Mouse (Mus musculus) olfactory bulb, adult 2 months (tissue): ENCODE results near the gene Tjp1.

ENCODE experiments used
- CTCF ChIP-seq: fragments of 200-500 bp; IDR thresholded peaks from 2 replicates; pipeline ENCODE4 v1.5.1; 2012; ENCODE audit warnings: low read depth, mild to moderate bottlenecking, low read length, moderate library complexity; ENCODE audit not compliant: insufficient read depth
- POLR2A ChIP-seq: fragments of 200-500 bp; IDR thresholded peaks from 2 replicates; pipeline ENCODE4 v1.6.1; 2012; ENCODE audit warnings: mild to moderate bottlenecking, low read depth, low read length, moderate library complexity; ENCODE audit not compliant: insufficient read depth

DNA sequence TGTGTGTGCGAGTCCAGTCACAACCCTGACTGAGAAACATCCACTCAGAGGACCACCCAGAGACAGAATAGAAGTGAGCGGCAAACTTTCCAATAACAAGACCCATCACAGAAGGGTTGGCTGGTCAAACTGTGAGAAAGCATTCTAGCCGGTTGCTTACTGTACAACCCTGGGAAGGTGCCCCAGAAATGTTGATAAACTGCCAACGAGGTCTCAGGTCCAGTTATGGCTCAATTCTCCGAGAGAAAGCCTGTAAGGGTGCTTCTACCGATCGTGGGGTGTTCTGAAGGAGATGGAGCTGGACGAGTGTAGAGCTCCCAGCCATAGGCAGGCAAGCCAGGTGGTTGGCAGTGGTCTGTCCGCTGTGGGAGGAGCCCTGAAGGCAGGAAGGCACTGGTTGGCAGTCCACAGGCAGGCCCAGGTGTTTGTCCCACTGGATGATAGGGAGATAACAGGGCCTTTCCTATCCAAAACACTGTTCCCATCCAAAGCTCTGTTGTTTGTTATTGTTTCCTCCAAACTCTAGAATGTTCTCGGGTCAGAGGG lies 109.1 kb downstream of the Tjp1 start:
- no peak for TF ChIP-seq CTCF
- no peak for TF ChIP-seq POLR2A
